Mouse (Mus musculus) layer of hippocampus, postnatal 25 days (tissue): ENCODE results near the gene Thy1. TPM values are rescaled to one million over a fixed set of nuclear protein-coding genes. Genes with fewer than 3 reads are reported as not detected.

Experiments
- total RNA-seq, 2 experiments: library from RNA; stranded (reverse); gene quantifications; 2 replicates each; pipeline ENCODE4 v1.2.3; 2021

Thy1 gene
- total RNA-seq, 2 experiments from 2014 or later, result 833 to 928 TPM

Other genes starting within 250 kb of the Thy1 start
- gene Usp2, start 23.6 kb downstream of the Thy1 start, total RNA-seq, result 10 to 100 TPM; 59.4 to 81.4 TPM
- gene Mfrp, start 58.3 kb downstream of the Thy1 start, total RNA-seq, result under 1 TPM; 0.31 to 0.49 TPM
- gene C1qtnf5, start 63.9 kb downstream of the Thy1 start, total RNA-seq, result 10 to 100 TPM; 13.6 to 16.8 TPM
- under 1 TPM in 1 of 2 experiments, not detected in 1; 0.28 TPM for gene Gm49380, start 70.1 kb downstream of the Thy1 start, total RNA-seq
- gene Rnf26, start 70.1 kb downstream of the Thy1 start, total RNA-seq, result 10 to 100 TPM; 30.3 to 33.0 TPM
- 10 to 100 TPM; 22.5 to 29.3 TPM for gene Mcam, start 91.1 kb downstream of the Thy1 start, total RNA-seq
- gene Cbl, start 190.7 kb downstream of the Thy1 start, total RNA-seq, result 10 to 100 TPM; 49.2 to 63.4 TPM
- 1 to 10 TPM; 1.9 to 5.4 TPM for gene Ccdc153, start 197.3 kb downstream of the Thy1 start, total RNA-seq
- gene Pdzd3, start 208.1 kb downstream of the Thy1 start, total RNA-seq, result 1 to 10 TPM; 1.3 to 1.4 TPM
- 10 to 100 TPM; 12.8 to 14.7 TPM for gene Nlrx1, start 225.2 kb downstream of the Thy1 start, total RNA-seq
- 10 to 100 TPM; 65.0 to 79.6 TPM for gene Abcg4, start 245.2 kb downstream of the Thy1 start, total RNA-seq